Mouse (Mus musculus): Measurements from ENCODE around the gene Atf2. TPM values are rescaled to one million over a fixed set of nuclear protein-coding genes. Genes with fewer than 3 reads are reported as not detected.

The Atf2 gene
- total and polyA plus RNA-seq, 3 experiments, result 14.4 to 201 (median 69.8) TPM

DNA sequence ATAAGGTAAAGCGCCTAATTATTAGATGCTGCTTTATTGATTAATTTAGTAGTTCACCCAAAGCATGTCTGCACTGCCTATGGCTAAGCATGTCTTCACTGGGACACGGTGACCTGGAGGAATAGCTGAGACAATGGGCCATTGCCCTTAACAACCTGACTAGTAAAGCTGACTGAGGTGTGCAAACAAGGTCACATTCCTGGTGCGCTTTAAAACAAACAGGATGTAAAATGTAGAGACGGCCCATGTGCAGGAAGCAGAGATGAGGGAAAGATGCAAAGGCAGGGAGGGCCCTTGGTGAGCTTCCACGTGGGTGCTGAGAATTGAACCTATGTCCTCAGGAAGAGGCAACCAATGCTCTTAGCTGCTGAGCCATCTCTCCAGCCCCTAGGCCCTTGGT lies 93.7 kb downstream of the Atf2 start:
- DNase-seq (ENCODE audit: low spot score), result no peak

DNA sequence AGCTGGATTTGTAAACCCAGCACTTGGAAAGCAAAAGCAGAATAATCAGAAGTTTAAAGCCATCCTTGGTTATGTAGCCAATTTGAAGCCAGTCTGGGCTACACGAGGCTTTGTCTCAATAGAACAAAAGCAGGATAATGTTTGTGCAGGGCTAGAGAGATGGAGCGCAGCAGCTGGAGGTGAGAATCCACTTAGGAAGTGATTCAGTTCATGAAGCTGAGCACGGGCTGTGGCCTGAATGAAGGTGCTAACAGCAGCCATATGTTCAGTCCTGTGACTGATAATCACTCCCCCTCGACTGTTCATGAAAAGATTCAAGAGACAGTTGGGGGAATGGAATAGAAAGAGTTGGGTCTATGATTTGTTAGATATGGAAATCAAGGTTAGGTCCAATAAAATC lies 94.3 kb downstream of the Atf2 start:
- peaks cover 46% of the 10 kb centered on the region for H3K27me3 ChIP-seq (ENCODE audit: insufficient read depth, low read length)
- TF ChIP-seq POLR2AphosphoS5 (IDR thresholded peaks at IDR 0.05; ENCODE audit: insufficient replicate concordance, low read depth, low read length) (no peak), GATA1 (IDR thresholded peaks at IDR 0.05; ENCODE audit: borderline replicate concordance, low read length) (no peak), GATA2 (IDR thresholded peaks at IDR 0.05; ENCODE audit: borderline replicate concordance, low read depth, low read length) (no peak), CTCF (IDR thresholded peaks at IDR 0.05; ENCODE audit: low read depth, low read length) (no peak), TAL1 (conservative IDR thresholded peaks at IDR 0.05; ENCODE audit: low read depth, low read length) (no peak)
- no peaks in the 10 kb centered on the region for H3K36me3 ChIP-seq (replicated peaks)
- peaks cover 5% of the 10 kb centered on the region for H3K9me3 ChIP-seq (replicated peaks)
- no peak overlapping the region for H3K4me3 ChIP-seq (ENCODE audit: low read depth, low read length)
- H3K4me1 ChIP-seq (ENCODE audit: insufficient read depth, low read depth, low read length), result peaks cover 28% of the 10 kb centered on the region
- ATAC-seq (ENCODE audit: extremely low read depth, insufficient number of reproducible peaks, low FRiP score, poor library complexity, severe bottlenecking) (no peak), DNase-seq (ENCODE audit: low spot score) (no peak)

More for the DNA sequence above, 93.7 kb downstream of the Atf2 start:
- Histone ChIP-seq H3K4me1 (ENCODE audit: insufficient read depth, low read depth, low read length) (peaks cover 34% of the 10 kb centered on the region), H3K27me3 (ENCODE audit: insufficient read depth, low read length) (peaks cover 48% of the 10 kb centered on the region), H3K4me3 (ENCODE audit: low read depth, low read length) (no peak overlapping the region), H3K36me3 (replicated peaks) (no peaks in the 10 kb centered on the region), H3K9me3 (replicated peaks) (peaks cover 5% of the 10 kb centered on the region)
- TF ChIP-seq GATA2 (IDR thresholded peaks at IDR 0.05; ENCODE audit: borderline replicate concordance, low read depth, low read length) (no peak), POLR2AphosphoS5 (IDR thresholded peaks at IDR 0.05; ENCODE audit: insufficient replicate concordance, low read depth, low read length) (no peak), GATA1 (IDR thresholded peaks at IDR 0.05; ENCODE audit: borderline replicate concordance, low read length) (no peak), CTCF (IDR thresholded peaks at IDR 0.05; ENCODE audit: low read depth, low read length) (no peak)
- no peak for ATAC-seq (ENCODE audit: extremely low read depth, insufficient number of reproducible peaks, low FRiP score, poor library complexity, severe bottlenecking)

DNA sequence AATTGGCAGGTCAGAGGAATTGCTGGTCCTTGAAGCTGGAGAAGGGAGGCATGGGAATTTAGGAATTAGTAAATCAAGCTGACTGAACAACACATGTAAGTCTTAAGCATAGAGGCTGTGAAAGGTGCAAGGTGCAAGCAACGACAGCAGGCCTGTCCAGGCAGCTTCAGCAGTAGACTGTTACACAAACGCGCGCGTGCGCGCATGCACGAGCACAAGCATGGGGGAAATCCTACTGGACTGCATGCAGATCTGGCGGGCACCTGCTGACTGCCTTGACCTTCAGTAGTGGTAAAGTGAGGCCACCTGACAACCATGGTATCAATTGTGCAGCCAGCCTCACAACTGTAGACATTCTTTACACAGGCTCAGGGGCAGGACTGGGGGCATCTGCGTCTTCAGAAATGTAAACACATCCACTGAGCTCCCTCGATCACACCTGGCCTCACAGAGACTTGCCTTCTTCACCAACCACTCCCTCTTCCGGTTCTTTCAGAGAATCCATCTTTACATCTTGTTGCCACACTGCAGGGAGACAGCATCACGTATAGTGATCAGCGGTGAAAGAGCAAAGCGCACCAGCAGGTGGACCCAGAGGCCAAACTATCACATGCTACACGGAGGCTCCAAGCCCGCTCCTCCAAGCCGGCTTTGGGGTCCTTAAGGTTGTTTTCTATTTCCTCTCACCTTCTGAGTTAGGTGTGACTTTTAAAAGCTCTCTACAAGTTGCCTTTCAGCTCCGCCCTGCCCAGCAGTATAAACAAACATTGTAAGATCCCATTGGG lies 100.4 kb downstream of the Atf2 start:
- ATAC-seq (ENCODE audit: extremely low read depth, insufficient number of reproducible peaks, low FRiP score, poor library complexity, severe bottlenecking) (no peak), DNase-seq (ENCODE audit: low spot score) (no peak)
- Histone ChIP-seq H3K9me3 (replicated peaks) (no peaks in the 10 kb centered on the region), H3K27me3 (ENCODE audit: insufficient read depth, low read length) (peaks cover 60% of the 10 kb centered on the region), H3K4me3 (ENCODE audit: low read depth, low read length) (no peak overlapping the region), H3K36me3 (replicated peaks) (no peaks in the 10 kb centered on the region), H3K4me1 (ENCODE audit: insufficient read depth, low read depth, low read length) (peaks cover 4% of the 10 kb centered on the region)
- TF ChIP-seq CTCF (IDR thresholded peaks at IDR 0.05; ENCODE audit: low read depth, low read length) (no peak), GATA1 (IDR thresholded peaks at IDR 0.05; ENCODE audit: borderline replicate concordance, low read length) (no peak), POLR2AphosphoS5 (IDR thresholded peaks at IDR 0.05; ENCODE audit: insufficient replicate concordance, low read depth, low read length) (no peak), TAL1 (conservative IDR thresholded peaks at IDR 0.05; ENCODE audit: low read depth, low read length) (no peak), GATA2 (IDR thresholded peaks at IDR 0.05; ENCODE audit: borderline replicate concordance, low read depth, low read length) (no peak)

DNA sequence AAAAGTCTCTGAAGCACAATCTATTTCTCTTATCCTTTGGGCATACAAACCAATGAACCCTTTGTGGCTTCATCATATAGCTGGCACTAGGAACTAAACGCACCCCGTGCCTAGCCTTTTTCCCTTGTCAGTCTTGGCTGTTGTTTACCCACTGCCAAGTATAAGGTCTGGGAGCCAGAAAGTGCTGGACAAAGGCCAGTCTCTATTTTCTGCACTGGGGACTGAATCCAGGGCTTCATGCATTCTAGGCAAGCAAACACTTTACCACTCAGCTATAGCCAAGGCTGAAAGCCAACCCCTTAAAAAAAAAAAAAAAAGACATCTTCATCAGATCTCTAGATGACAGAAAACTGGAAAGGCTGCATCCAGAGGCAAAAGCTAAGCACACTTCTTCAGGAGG lies 102.1 kb downstream of the Atf2 start:
- Histone ChIP-seq H3K36me3 (replicated peaks) (no peaks in the 10 kb centered on the region), H3K27me3 (ENCODE audit: insufficient read depth, low read length) (peaks cover 52% of the 10 kb centered on the region), H3K9me3 (replicated peaks) (no peaks in the 10 kb centered on the region), H3K4me3 (ENCODE audit: low read depth, low read length) (no peak overlapping the region), H3K4me1 (ENCODE audit: insufficient read depth, low read depth, low read length) (peaks cover 4% of the 10 kb centered on the region)
- DNase-seq (ENCODE audit: low spot score) (no peak), ATAC-seq (ENCODE audit: extremely low read depth, insufficient number of reproducible peaks, low FRiP score, poor library complexity, severe bottlenecking) (no peak)
- TF ChIP-seq CTCF (IDR thresholded peaks at IDR 0.05; ENCODE audit: low read depth, low read length) (no peak), TAL1 (conservative IDR thresholded peaks at IDR 0.05; ENCODE audit: low read depth, low read length) (no peak), POLR2AphosphoS5 (IDR thresholded peaks at IDR 0.05; ENCODE audit: insufficient replicate concordance, low read depth, low read length) (no peak), GATA1 (IDR thresholded peaks at IDR 0.05; ENCODE audit: borderline replicate concordance, low read length) (no peak), GATA2 (IDR thresholded peaks at IDR 0.05; ENCODE audit: borderline replicate concordance, low read depth, low read length) (no peak)

DNA sequence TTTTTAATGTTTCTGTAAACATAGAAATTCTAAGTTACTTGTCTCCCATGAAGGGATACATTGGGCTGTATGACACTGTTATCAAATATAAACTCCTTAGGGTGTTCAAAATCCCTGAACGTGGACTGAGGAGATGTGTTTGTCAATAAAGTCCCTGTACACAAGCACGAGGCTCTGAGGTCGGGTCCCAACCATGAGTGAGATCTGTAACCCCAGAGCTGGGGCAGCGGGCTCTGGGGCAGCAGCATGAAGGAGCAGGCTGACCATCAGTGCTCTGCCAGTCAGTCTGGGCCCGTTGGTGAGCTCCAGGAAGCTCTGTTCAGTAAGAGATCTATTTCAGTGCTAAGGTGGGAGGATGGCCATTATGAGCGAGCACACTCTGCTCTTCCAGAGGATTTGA lies 104.0 kb downstream of the Atf2 start:
- no peak for TF ChIP-seq CTCF (IDR thresholded peaks at IDR 0.05; ENCODE audit: low read depth, low read length)
- TF ChIP-seq GATA2 (IDR thresholded peaks at IDR 0.05; ENCODE audit: borderline replicate concordance, low read depth, low read length), result no peak
- Histone ChIP-seq H3K9me3 (replicated peaks) (no peaks in the 10 kb centered on the region), H3K27me3 (ENCODE audit: insufficient read depth, low read length) (peaks cover 53% of the 10 kb centered on the region), H3K4me1 (ENCODE audit: insufficient read depth, low read depth, low read length) (peaks cover 4% of the 10 kb centered on the region), H3K36me3 (replicated peaks) (no peaks in the 10 kb centered on the region), H3K4me3 (ENCODE audit: low read depth, low read length) (no peak overlapping the region)
- ATAC-seq (ENCODE audit: extremely low read depth, insufficient number of reproducible peaks, low FRiP score, poor library complexity, severe bottlenecking), result no peak
- no peak for DNase-seq (ENCODE audit: low spot score)

DNA sequence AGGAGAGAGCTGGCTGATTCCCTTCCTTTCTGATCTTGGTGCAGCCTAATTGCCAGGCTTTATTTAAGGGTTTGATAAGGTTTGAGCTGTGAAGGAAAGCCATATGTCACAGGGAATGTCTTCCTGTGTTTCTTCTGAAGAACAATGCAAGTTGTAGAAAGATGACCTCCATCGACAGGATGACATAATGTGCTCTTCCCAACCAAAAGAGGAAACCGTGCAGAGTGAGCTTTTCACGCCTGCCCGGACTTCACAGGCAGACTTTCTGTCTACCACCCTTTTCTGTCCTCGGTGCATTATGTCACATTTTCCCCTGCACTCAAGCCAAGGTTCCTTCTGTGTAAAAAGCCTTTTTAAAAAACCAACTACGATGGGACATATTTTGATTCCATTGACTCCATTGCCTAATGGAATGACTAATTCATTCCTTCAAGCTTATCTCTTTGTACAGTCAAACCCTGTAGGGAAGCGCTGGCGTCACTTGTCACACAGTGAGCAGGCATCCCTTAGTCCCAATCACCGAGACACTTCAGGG lies 110.0 kb downstream of the Atf2 start:
- ATAC-seq (ENCODE audit: extremely low read depth, insufficient number of reproducible peaks, low FRiP score, poor library complexity, severe bottlenecking) (no peak), DNase-seq (ENCODE audit: low spot score) (no peak)
- H3K9me3 ChIP-seq (replicated peaks), result no peaks in the 10 kb centered on the region
- no peaks in the 10 kb centered on the region for H3K36me3 ChIP-seq (replicated peaks)
- peaks cover 45% of the 10 kb centered on the region for H3K27me3 ChIP-seq (ENCODE audit: insufficient read depth, low read length)
- H3K4me3 ChIP-seq (ENCODE audit: low read depth, low read length), result no peak overlapping the region
- no peak for TF ChIP-seq TAL1 (conservative IDR thresholded peaks at IDR 0.05; ENCODE audit: low read depth, low read length)
- TF ChIP-seq CTCF (IDR thresholded peaks at IDR 0.05; ENCODE audit: low read depth, low read length), result no peak
- TF ChIP-seq GATA2 (IDR thresholded peaks at IDR 0.05; ENCODE audit: borderline replicate concordance, low read depth, low read length), result no peak
- no peak for TF ChIP-seq GATA1 (IDR thresholded peaks at IDR 0.05; ENCODE audit: borderline replicate concordance, low read length)
- TF ChIP-seq POLR2AphosphoS5 (IDR thresholded peaks at IDR 0.05; ENCODE audit: insufficient replicate concordance, low read depth, low read length), result no peak
- H3K4me1 ChIP-seq (ENCODE audit: insufficient read depth, low read depth, low read length), result no peaks in the 10 kb centered on the region
